Mouse (Mus musculus) layer of hippocampus, postnatal 10 days (tissue): Measurements from ENCODE around the gene Tac1. TPM values are rescaled to one million over a fixed set of nuclear protein-coding genes. Genes with fewer than 3 reads are reported as not detected.
"Not testable (repeated sequence)": the region's sequence is repeated elsewhere in the genome, so short reads cannot be mapped to it uniquely, and the experiment has no call there.

ENCODE experiments used
- DNase-seq, 2 experiments: peaks; one replicate each; pipeline ENCODE4 v3.0.0; 2021; ENCODE audit warnings: low spot score in 2 of 2
- long read RNA-seq: library from polyadenylated mRNA; stranded (forward); transcript quantifications from one replicate; pipeline ENCODE4 v2.0.0, GENCODE M21; 2023
- total RNA-seq, 2 experiments: library from RNA; stranded (reverse); gene quantifications; 2 replicates each; pipeline ENCODE4 v1.2.3; 2021

Gene Tac1
- 10 to 100 TPM; 16.2 to 16.6 TPM for total RNA-seq
- long read RNA-seq, partial matches to known transcripts, result 2 of 9 reads
- long read RNA-seq, other reads (novel, unspliced or antisense), result 1 of 9 reads

DNA sequence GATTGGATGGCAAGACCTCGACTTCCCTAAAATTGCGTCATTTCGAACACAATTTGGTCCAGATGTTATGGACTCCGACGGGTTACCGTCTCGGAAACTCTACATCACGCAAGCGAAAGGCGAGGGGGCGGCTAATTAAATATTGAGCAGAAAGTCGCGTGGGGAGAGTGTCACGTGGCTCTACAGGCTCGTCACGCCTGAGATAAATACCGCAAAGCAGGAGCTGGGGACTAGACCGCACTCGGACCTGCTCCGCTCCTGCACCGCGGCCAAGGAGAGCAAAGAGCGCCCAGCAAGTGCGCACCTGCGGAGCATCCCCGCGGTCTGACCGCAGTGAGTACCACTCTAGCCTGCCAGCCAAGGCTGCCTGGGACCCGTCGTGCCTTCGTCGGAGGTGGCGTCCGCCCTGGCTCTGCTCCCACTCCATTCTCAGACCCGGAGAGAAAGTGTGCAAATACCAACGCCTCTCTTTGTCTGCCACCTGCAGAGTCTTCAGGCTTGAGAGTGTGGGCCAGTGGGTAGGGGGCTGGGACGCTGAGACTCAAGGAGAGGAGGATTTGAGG lies at the start of gene Tac1:
Tac1 (plus strand) TSS at position 51 of the 563 bp plus-strand sequence.
- peak in 1 of 2 experiments; percentile 14 for DNase-seq

GRCm38 (mm10) chr6:7543511-7543910 lies 11.2 kb upstream of the Tac1 start:
- not testable (repeated sequence) for DNase-seq

DNA sequence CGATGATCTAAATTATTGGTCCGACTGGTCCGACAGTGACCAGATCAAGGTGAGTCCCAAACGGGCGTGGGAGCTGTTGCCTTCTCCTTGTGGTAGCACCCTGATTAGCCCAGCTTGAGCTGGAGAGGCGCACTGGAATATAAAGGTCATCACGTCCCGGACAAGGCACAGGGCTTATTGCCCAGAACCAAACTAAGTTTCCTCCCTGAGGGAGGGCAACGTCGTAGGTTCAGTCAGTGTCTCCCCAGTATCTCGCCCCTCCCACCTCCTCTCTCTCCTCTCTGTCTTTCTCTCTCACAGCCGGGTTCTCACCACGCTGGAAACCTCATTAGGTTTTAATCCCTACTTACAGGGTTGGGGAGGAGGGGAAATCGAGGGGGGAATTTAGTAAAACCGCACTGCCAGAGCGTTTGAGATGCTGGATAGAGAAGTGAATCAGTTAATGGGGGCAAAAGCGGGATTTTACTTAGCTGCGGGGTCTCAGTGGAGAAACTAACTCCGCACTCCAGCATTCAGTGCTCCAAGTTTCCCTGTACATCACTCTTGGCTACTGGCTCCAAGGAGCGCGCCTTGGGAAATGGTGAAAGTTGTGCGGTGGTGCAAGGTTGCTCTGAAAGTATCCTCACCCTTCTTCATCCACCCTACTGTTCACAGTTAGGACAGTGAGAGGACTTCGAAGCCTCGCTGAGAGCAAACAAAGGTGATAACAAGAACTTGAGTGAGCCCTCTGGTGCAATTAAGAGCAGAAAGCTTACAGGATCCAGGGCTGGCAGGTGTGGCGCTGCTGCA lies 1.2 kb downstream of the Tac1 start:
- DNase-seq, result no peak

DNA sequence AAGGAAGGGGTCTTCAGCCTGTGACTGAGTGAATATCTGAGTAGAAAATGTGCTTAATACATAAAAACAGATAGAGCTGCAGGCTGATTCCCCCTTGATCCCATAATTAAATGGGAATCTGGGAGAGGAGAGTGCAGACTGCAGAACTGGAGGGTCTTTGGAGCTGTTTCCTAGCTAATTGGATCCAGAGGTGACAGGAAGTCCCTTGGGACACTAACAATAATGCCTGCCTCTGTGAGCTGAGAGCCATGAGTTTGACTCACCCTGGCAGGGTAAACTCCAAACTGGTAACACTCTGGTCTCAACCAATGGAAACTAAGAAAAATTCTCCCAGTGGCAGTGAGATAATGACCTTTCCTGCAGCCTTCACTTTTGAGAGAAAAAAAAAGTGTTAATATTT lies 3.5 kb downstream of the Tac1 start:
- no peak for DNase-seq

- DNase-seq, result peak in 1 of 2 experiments; percentile 26
Measured at GRCm38 (mm10) chr6:7562524-7562923, 7.8 kb downstream of the Tac1 start.

DNA sequence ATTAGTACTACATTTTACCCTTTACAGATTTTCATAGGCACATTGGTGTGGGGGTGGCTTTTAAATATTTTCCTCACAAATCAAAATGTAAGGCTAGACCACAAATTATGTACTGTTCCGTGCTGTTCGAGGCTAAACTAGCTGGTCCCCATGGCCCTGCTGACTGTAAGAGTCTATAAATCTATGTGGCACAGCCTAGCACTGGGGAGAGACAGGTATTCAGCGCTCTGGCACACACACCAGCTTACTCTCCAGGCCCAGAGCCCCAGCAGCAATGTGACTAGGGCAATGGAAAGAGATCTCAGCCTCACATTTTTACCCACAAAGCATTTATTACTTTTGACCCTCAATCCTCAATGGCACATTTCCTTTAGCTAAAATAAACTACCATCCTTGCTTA lies 9.9 kb downstream of the Tac1 start:
- no peak for DNase-seq

DNA sequence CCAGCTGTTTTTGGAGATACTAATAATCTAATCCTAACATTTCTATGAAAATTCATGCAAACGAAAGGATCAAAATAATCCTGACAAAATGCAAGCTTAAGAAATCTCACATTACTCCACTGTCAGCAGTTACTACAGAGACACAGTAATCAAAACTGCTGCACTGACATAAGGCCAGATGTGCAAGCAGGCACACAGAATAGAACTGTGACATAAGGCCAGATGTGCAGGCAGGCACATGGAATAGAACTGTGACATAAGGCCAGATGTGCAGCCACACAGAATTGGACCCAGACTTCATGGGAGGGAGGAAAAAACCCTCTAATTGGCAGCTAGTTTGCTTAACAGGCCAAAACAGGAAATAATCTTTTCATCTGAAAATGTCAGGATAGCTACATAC lies 16.5 kb downstream of the Tac1 start:
- DNase-seq, result no peak

DNA sequence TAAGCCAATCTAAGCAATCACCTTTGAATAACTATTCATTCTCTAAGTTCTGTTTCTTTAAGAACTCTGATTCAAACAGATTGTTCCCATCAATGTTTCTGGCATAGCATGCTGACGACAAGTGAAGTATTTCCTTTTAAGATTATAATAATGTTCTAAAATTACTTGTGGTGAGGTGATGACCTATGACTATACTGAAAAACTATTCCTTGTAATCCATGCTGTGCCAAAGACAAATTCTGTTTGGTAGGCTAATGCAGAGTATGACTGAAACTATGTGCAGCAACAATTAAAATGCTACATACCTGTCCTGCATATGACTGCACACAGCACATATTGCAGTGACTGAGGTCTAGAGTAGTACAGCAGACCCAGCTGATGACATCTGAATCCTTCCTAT lies 23.4 kb downstream of the Tac1 start:
- DNase-seq, result no peak

DNA sequence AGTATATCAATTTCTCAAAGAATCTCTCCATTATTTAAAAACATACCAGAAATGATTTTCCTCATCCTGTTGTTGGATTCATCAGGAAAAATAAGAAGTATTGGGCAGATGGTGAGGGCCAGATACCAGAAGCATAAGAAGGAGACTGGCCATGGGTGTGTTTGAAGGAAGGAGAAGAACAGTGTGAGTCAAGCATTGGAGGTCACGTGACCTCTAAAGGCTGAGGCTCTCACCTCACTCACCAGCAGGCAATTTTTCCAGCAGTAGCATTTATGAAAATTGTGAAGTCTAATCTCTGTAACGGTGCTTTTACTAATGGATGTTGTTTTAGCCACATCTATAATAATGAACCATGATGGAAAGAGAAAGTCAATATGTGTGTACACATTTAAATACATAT lies 39.8 kb downstream of the Tac1 start:
- no peak for DNase-seq

DNA sequence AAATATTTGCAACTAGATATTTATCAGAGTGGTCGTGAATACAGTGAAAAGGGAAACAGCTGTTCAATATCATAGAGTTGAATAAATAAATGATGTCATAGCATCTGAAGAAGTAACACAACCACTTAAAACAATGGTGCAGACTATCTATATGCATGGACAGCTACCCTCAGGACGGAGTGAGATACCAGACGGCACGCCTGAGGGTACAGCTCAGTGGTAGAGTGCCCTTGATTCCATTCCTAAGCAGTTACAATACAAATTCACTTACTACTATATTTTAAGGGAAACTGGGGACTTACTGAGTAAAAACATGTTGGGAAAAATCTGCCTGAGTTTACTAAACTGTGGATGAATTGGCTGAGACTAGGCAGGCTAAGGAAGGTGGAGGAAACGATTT lies 43.7 kb downstream of the Tac1 start:
- no peak for DNase-seq

DNA sequence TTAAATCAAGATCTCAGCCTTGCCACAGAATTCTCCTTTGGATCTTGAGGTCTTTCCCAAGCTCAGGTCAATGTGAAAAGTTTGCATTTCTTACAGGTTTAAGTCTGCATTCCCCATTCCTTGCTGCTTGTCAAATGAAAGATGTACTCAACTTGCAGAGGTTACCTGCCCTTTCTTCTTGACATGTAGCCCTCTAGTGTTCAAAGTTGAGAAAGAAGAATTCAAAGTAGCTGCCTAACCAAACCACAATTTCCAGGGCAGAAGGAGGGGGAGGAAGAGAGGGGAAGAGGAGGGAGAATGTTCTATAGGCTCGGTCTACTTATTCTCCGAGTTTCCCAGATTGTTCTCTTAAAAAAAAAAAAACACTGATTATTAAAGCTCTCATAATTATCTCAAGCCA lies 45.5 kb downstream of the Tac1 start:
- no peak for DNase-seq

GRCm38 (mm10) chr6:7601353-7602094 lies 46.8 kb downstream of the Tac1 start:
- DNase-seq, result no peak

- DNase-seq, result not testable (repeated sequence)
Measured at GRCm38 (mm10) chr6:7613676-7614075, 59.0 kb downstream of the Tac1 start.

Other genes with a start within 250 kb of the Tac1 start
- 100 to 1,000 TPM; 108 to 109 TPM for gene Asns, start 138.4 kb downstream of the Tac1 start, total RNA-seq